Mouse (Mus musculus) cortical plate, adult 2 months (tissue): ENCODE data around the gene App. TPM values are rescaled to one million over a fixed set of nuclear protein-coding genes. Genes with fewer than 3 reads are reported as not detected.

Experiments
- H3K27ac ChIP-seq: fragments of 200-500 bp; 2 replicates; pipeline ENCODE4 v1.5.1; 2012; ENCODE audit warnings: low read length, control low read depth, inconsistent platforms; ENCODE audit not compliant: insufficient read depth
- H3K4me1 ChIP-seq: fragments of 200-500 bp; 2 replicates; pipeline ENCODE4 v1.6.1; 2011; ENCODE audit warnings: low read length; ENCODE audit not compliant: control insufficient read depth, insufficient read depth
- H3K4me3 ChIP-seq: fragments of 200-500 bp; 2 replicates; pipeline ENCODE4 v1.5.1; 2011; ENCODE audit warnings: mild to moderate bottlenecking, low read length, control low read depth; ENCODE audit not compliant: insufficient read depth
- CTCF ChIP-seq: fragments of 200-500 bp; IDR thresholded peaks from 2 replicates; pipeline ENCODE4 v1.5.1; 2011; ENCODE audit warnings: mild to moderate bottlenecking, control low read depth, low read length; ENCODE audit not compliant: insufficient read depth; ENCODE audit errors: extremely low read depth
- POLR2A ChIP-seq: fragments of 200-500 bp; IDR thresholded peaks from 2 replicates; pipeline ENCODE4 v1.6.1; 2011; ENCODE audit warnings: mild to moderate bottlenecking, low read length, control low read depth; ENCODE audit not compliant: insufficient read depth; ENCODE audit errors: extremely low read depth
- polyA plus RNA-seq: library from polyadenylated mRNA; depleted of rRNA; stranded (reverse); fragments of >200 nt; gene quantifications from 2 replicates; pipeline ENCODE4 v1.2.3, GENCODE M21; 2012

The App gene
- polyA plus RNA-seq, 1 experiment, result 1,099 TPM

GRCm38 (mm10) chr16:85071248-85071647, 102.3 kb downstream of the App start:
- Histone ChIP-seq H3K4me1 (peaks cover 10% of the 10 kb centered on the region), H3K4me3 (no peak overlapping the region), H3K27ac (no peak overlapping the region)
- TF ChIP-seq POLR2A (no peak), CTCF (no peak)

- TF ChIP-seq CTCF (no peak), POLR2A (no peak)
- Histone ChIP-seq H3K27ac (no peak overlapping the region), H3K4me3 (no peak overlapping the region)
Observed at GRCm38 (mm10) chr16:85067254-85067893, 106.2 kb downstream of the App start.

GRCm38 (mm10) chr16:85066227-85066626, 107.3 kb downstream of the App start:
- Histone ChIP-seq H3K4me3 (no peak overlapping the region), H3K4me1 (peaks cover 10% of the 10 kb centered on the region), H3K27ac (no peak overlapping the region)
- TF ChIP-seq CTCF, result no peak
- TF ChIP-seq POLR2A, result no peak

More at GRCm38 (mm10) chr16:85067254-85067893, 106.2 kb downstream of the App start:
- peaks cover 8% of the 10 kb centered on the region for H3K4me1 ChIP-seq

- Histone ChIP-seq H3K4me3 (no peak overlapping the region), H3K27ac (no peak overlapping the region), H3K4me1 (peaks cover 10% of the 10 kb centered on the region)
- TF ChIP-seq POLR2A, result no peak
- TF ChIP-seq CTCF, result no peak
Observed at GRCm38 (mm10) chr16:85064800-85065199, 108.8 kb downstream of the App start.

DNA sequence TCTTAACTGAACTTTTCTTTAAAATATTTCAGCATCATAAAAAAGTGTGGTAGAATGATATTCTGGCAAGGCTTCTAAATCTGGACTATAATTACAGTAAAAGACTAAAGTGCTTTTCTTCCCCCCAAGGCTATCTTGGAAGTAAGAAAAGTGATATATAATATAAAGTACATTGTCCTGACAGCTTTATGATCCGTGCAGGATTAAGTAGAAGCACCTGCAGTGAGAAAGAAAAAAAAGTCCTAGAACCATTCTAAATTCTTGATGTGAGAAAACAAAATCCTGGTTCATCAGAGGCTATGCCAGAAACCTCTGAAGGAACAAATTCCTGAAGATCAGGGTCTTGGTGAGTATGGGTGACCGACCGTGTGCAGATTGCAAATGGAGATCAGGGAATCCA, 110.8 kb downstream of the App start:
- H3K4me1 ChIP-seq, result peaks cover 14% of the 10 kb centered on the region
- TF ChIP-seq CTCF, result no peak
- TF ChIP-seq POLR2A, result no peak
- no peak overlapping the region for H3K27ac ChIP-seq
- no peak overlapping the region for H3K4me3 ChIP-seq

- Histone ChIP-seq H3K27ac (no peak overlapping the region), H3K4me1 (peaks cover 11% of the 10 kb centered on the region; the same call in 1 of the 2 replicates), H3K4me3 (no peak overlapping the region)
- TF ChIP-seq CTCF (no peak), POLR2A (no peak)
Observed at GRCm38 (mm10) chr16:85061725-85062124, 111.8 kb downstream of the App start.

DNA sequence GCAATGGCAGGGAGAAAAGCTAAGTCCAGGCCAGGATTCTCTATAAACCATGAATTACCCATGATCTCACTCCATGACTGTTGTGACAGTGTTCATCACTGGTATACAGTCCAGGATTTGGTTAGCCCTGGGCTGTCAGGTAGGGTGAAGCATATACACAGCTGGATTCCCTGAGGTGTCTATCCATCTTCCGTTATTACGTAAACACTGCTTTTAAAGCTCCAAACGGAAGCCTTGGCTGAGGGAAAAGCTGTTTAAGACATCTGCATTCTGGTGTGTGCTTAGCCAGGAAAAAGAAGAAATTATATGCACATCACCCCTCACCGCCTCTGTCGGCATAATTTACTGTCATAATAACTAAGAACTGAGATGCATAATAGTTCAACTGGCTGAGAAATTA, 115.4 kb downstream of the App start:
- TF ChIP-seq CTCF, result no peak
- no peak for TF ChIP-seq POLR2A
- Histone ChIP-seq H3K27ac (peak overlapping the region; percentile 76; the same call in 1 of the 2 replicates), H3K4me1 (peaks cover 10% of the 10 kb centered on the region; the same call in 1 of the 2 replicates), H3K4me3 (no peak overlapping the region)

DNA sequence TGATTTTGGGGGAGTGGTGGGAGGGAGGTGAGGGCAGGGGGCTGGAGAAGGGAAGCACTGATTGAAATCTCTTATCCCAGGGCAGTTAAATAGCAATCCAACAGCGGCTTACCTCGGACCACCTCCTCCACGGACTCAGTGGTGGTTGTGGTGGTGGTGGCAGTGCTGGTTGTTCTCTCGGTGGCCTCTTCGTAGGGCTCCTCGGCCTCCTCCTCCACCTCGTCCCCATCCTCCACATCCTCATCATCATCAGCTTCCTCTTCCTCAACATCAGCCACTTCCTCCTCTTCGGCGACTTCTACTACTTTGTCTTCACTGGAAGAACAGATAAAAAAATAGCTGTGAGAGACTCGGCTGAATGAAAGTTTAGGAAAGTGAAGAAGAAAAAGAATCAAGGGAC, 117.4 kb downstream of the App start:
- no peak for TF ChIP-seq CTCF
- TF ChIP-seq POLR2A, result no peak
- H3K4me1 ChIP-seq, result peaks cover 10% of the 10 kb centered on the region; the same call in 1 of the 2 replicates
- no peak overlapping the region for H3K4me3 ChIP-seq
- H3K27ac ChIP-seq, result no peak overlapping the region

DNA sequence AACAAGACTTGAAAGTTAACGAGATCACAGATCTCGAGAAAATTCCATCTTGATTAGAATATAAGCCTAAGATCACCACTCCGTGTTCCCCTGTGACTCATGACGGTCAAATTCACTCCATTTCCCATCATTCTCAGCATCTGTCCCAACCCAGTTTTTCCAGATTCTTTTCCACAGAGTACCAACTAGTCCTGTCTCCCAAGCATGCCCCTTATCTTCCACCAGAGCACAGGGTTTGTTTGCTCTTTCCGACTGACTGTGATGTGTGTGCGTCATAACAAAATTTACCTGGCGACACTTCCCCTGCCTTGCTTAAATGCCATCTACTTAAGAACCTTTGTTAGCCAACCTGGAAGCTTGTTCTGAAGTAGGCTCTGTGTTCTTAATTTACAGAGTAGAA, 119.6 kb downstream of the App start:
- no peak overlapping the region for H3K27ac ChIP-seq
- TF ChIP-seq CTCF, result no peak
- no peak for TF ChIP-seq POLR2A
- H3K4me3 ChIP-seq, result no peak overlapping the region
- peaks cover 11% of the 10 kb centered on the region for H3K4me1 ChIP-seq

DNA sequence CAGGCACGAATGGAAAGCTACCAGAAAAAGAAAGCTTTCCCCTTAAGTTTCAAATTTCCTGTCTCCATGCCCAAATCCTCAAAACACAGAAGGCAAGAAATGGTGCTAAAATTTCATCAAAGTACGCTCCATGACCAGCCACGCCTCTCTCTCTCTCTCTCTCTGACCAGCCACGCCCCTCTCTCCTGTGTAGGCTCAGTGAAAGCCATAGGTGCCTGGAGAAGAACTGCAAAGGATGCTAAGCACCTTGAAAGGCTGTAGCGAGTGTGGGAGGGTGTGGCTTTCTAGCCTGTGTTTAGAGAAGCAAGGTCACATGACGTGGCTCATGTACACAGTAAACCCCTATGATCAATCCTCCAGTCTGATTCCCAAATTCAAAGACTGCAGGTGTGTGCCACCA, 126.3 kb downstream of the App start:
- no peak for TF ChIP-seq POLR2A
- TF ChIP-seq CTCF, result no peak
- Histone ChIP-seq H3K4me3 (no peak overlapping the region), H3K4me1 (peaks cover 7% of the 10 kb centered on the region), H3K27ac (no peak overlapping the region)
